Mouse (Mus musculus): Measurements from ENCODE around the gene Rnf220.

Rnf220 gene

DNA sequence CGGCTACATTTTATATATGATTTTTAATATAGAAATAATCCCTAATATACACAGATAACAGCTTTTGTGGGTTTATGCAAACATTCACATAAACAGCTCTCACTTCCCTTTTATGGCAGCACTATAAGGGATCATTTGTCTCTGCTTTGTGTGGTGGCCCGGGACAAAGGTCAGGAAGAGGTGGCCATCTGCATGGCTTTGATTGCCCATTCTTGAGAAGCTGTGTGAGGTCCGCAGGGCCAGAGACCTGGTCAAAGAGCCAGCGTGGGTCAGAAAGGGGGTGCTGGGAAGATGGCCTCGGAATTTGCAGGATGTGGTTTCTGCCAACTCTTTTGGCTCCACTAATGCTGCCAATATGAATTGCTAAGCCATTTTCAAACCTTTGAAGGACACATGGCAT is 273.9 kb downstream of the Rnf220 start:
- no peak for DNase-seq (ENCODE audit: low spot score)

DNA sequence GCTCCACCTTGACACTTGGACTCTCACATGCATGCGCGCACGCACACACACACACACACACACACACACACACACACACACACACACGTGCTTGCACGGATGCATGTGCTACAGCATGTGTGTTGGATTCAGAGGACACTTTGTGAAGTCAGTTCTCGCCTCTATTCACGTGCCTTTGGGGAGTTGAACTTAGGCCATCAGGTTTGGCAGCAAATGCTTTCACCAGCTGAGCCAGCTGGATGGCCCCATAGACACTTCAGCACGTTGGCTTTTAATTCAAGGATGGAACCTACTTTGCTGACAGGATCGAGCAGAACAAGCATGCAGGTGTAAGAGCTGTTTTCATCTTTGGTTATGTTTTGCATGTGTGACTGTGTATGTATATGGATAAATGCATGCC is 275.0 kb downstream of the Rnf220 start:
- no peak for DNase-seq (ENCODE audit: low spot score)

Data from urinary bladder, postnatal 14 days (tissue).